Mouse (Mus musculus) left cerebral cortex, adult 2 months (tissue): Measurements from ENCODE around the gene Olfr357. TPM values are rescaled to one million over a fixed set of nuclear protein-coding genes. Genes with fewer than 3 reads are reported as not detected.

Source experiments
- DNase-seq, 2 experiments: peaks; one replicate each; pipeline ENCODE4 v3.0.0; 2021 to 2022; ENCODE audit warnings: low spot score in 2 of 2, mixed read lengths in 1 of 2; ENCODE audit errors: extremely low spot score in 1 of 2
- H3K27ac ChIP-seq: fragments of 200-600 bp; 2 replicates; pipeline ENCODE4 v1.8.1; 2022
- H3K4me3 ChIP-seq: fragments of 200-600 bp; 2 replicates; pipeline ENCODE4 v1.8.1; 2022
- CTCF ChIP-seq: fragments of 200-600 bp; IDR thresholded peaks from 2 replicates; pipeline ENCODE4 v1.8.1; 2022; ENCODE audit warnings: antibody characterized with exemption, mild to moderate bottlenecking, moderate library complexity
- intact Hi-C: fragments of 180-260 bp; cut with DNase I; formaldehyde crosslinking; loops from one replicate; pipeline ENCODE4 v1.15.1; 2025
- long read RNA-seq, 2 experiments: library from polyadenylated mRNA; stranded (forward); transcript quantifications; one replicate each; pipeline ENCODE4 v2.0.0; 2021; ENCODE audit warnings: borderline mapping rate in 2 of 2
- total RNA-seq, 2 experiments: library from RNA; stranded (reverse); gene quantifications; 2 replicates each; pipeline ENCODE4 v1.2.3; 2021

Gene Olfr357
- total RNA-seq: not detected
- long read RNA-seq, experiment 1: 0 reads
- long read RNA-seq, experiment 2: 0 reads

GRCm38 (mm10) chr2:36993527-36993926 is at the start of gene Olfr357:
Gene Olfr357 (plus strand): TSS chr2:36993827.
- no peak for DNase-seq
- intact Hi-C loops: no loop called here
- no peak within 1 kb of the TSS for H3K4me3 ChIP-seq
- no peak within 1 kb of the TSS for H3K27ac ChIP-seq
- no peak for TF ChIP-seq CTCF

GRCm38 (mm10) chr2:36997030-36997429 is 3.4 kb downstream of the Olfr357 start:
- TF ChIP-seq CTCF: no peak

GRCm38 (mm10) chr2:37009235-37009634 is 15.6 kb downstream of the Olfr357 start, which contains the start of gene Olfr358:
Gene Olfr358 (minus strand): TSS chr2:37009335.
- Histone ChIP-seq H3K4me3 (no peak within 1 kb of the TSS), H3K27ac (no peak within 1 kb of the TSS)
- TF ChIP-seq CTCF: no peak
- DNase-seq: no peak
- intact Hi-C loops: no loop called here

More at GRCm38 (mm10) chr2:36997030-36997429, 3.4 kb downstream of the Olfr357 start:
- no peak for DNase-seq
- intact Hi-C loops: no loop called here
- H3K27ac ChIP-seq: no peak overlapping the region
- no peak overlapping the region for H3K4me3 ChIP-seq

Other genes with a start within 250 kb of the Olfr357 start
- not detected for gene Olfr348, start 209.6 kb upstream of the Olfr357 start, total RNA-seq
- gene Olfr50, start 203.3 kb upstream of the Olfr357 start, total RNA-seq: not detected
- gene Olfr3, start 176.8 kb upstream of the Olfr357 start, total RNA-seq: not detected
- not detected for gene Olfr350, start 147.5 kb upstream of the Olfr357 start, total RNA-seq
- gene Olfr351, start 131.2 kb upstream of the Olfr357 start, total RNA-seq: not detected
- gene Olfr352, start 125.4 kb upstream of the Olfr357 start, total RNA-seq: not detected
- gene Olfr353, start 100.9 kb upstream of the Olfr357 start, total RNA-seq: not detected
- gene Olfr354, start 88.1 kb upstream of the Olfr357 start, total RNA-seq: not detected
- gene Olfr355, start 64.9 kb upstream of the Olfr357 start, total RNA-seq: not detected
- gene Olfr356, start 56.7 kb upstream of the Olfr357 start, total RNA-seq: not detected
- not detected for gene Olfr358, start 15.5 kb downstream of the Olfr357 start, total RNA-seq
- gene Olfr360, start 71.9 kb downstream of the Olfr357 start, total RNA-seq: not detected
- gene Olfr361, start 95.5 kb downstream of the Olfr357 start, total RNA-seq: not detected
- gene Olfr362, start 124.1 kb downstream of the Olfr357 start, total RNA-seq: not detected
- not detected for gene Olfr364-ps1, start 145.5 kb downstream of the Olfr357 start, total RNA-seq
- under 1 TPM in 1 of 2 experiments, not detected in 1; 0.09 TPM for gene Olfr365, start 194.4 kb downstream of the Olfr357 start, total RNA-seq
- gene Olfr366, start 217.7 kb downstream of the Olfr357 start, total RNA-seq: not detected